Mouse (Mus musculus) MEL (cell line): ENCODE results near the gene Slco2a1.

Experiments
- CHD1 ChIP-seq: IDR thresholded peaks from 2 replicates; pipeline ENCODE4 v1.6.1; 2012; ENCODE audit warnings: low read depth, mild to moderate bottlenecking, inconsistent platforms, low read length, improper control_type of control experiment
- CTCF ChIP-seq, 3 experiments: IDR thresholded peaks in 2 of 3; conservative IDR thresholded peaks in 1 of 3; 2 replicates each; pipeline ENCODE4 v1.5.1; 2011 to 2012; ENCODE audit warnings: low read length in 3 of 3, low read depth in 2 of 3, mild to moderate bottlenecking in 2 of 3, improper control_type of control experiment in 1 of 3, inconsistent platforms in 1 of 3, mixed read lengths in 1 of 3, moderate library complexity in 1 of 3; ENCODE audit not compliant: control insufficient read depth in 1 of 3, insufficient read depth in 1 of 3, poor library complexity in 1 of 3, severe bottlenecking in 1 of 3
- GABPA ChIP-seq: IDR thresholded peaks from 2 replicates; pipeline ENCODE4 v1.6.1; 2012; ENCODE audit warnings: low read depth, mild to moderate bottlenecking, inconsistent platforms, low read length, improper control_type of control experiment, moderate library complexity
- MYC ChIP-seq: IDR thresholded peaks from 2 replicates; pipeline ENCODE4 v1.6.1; 2011; ENCODE audit warnings: low read depth, mild to moderate bottlenecking, low read length, improper control_type of control experiment, moderate library complexity
- POLR2AphosphoS2 ChIP-seq: IDR thresholded peaks from 2 replicates; pipeline ENCODE4 v1.6.1; 2011; ENCODE audit warnings: low read length, improper control_type of control experiment
- UBTF ChIP-seq: IDR thresholded peaks from 2 replicates; pipeline ENCODE4 v1.6.1; 2012; ENCODE audit warnings: low read depth, mild to moderate bottlenecking, inconsistent platforms, low read length, improper control_type of control experiment, moderate library complexity, borderline replicate concordance; ENCODE audit not compliant: insufficient read depth

GRCm38 (mm10) chr9:103117951-103118350 is 129.4 kb downstream of the Slco2a1 start:
- TF ChIP-seq CHD1, result no peak
- no peak for TF ChIP-seq MYC
- no peak for TF ChIP-seq POLR2AphosphoS2
- no peak for TF ChIP-seq GABPA
- no peak for TF ChIP-seq UBTF
- no peak for TF ChIP-seq CTCF (IDR thresholded peaks at IDR 0.05 in 2 of 3, conservative IDR thresholded peaks at IDR 0.05 in 1 of 3; ENCODE audit: control insufficient read depth in 1 of 3, insufficient read depth in 1 of 3, low read depth in 2 of 3, low read length in 3 of 3, poor library complexity in 1 of 3, severe bottlenecking in 1 of 3)
